Mouse (Mus musculus): Measurements from ENCODE around the gene Stat2. TPM values are rescaled to one million over a fixed set of nuclear protein-coding genes. Genes with fewer than 3 reads are reported as not detected.
"Not testable (repeated sequence)": the region's sequence is repeated elsewhere in the genome, so short reads cannot be mapped to it uniquely, and the experiment has no call there.

Gene Stat2
- polyA plus RNA-seq, 1 experiment from 2014 or later, result 13.0 TPM

- no peaks in the 10 kb centered on the region for H3K9me3 ChIP-seq (ENCODE audit: control insufficient read depth, low read depth, low read length)
- no peaks in the 10 kb centered on the region for H3K4me1 ChIP-seq (ENCODE audit: control insufficient read depth, insufficient read depth, low read length)
- H3K4me2 ChIP-seq (replicated peaks; ENCODE audit: low read depth, low read length), result no peak overlapping the region
- peaks cover 44% of the 10 kb centered on the region for H3K36me3 ChIP-seq (ENCODE audit: control insufficient read depth, insufficient read depth, low read length)
- WGBS, result 73% methylated on average over 4 of the region's 4 CpGs
- no peaks in the 10 kb centered on the region for H3K27me3 ChIP-seq (ENCODE audit: control insufficient read depth, insufficient read depth, low read length)
- no peak overlapping the region for H3K4me3 ChIP-seq (ENCODE audit: low read depth, low read length)
- H3K9ac ChIP-seq (replicated peaks; ENCODE audit: low read depth, low read length), result no peak overlapping the region
- ATAC-seq (ENCODE audit: insufficient number of reproducible peaks, insufficient read depth, low FRiP score, low read depth), result no peak
- no peak overlapping the region for H3K27ac ChIP-seq (ENCODE audit: low read length)
These were observed 40.5 kb downstream of the Stat2 start for GRCm38 (mm10) chr10:128310902-128311301.

- Histone ChIP-seq H3K27me3 (ENCODE audit: control insufficient read depth, insufficient read depth, low read length) (no peaks in the 10 kb centered on the region), H3K36me3 (ENCODE audit: control insufficient read depth, insufficient read depth, low read length) (peaks cover 64% of the 10 kb centered on the region), H3K4me1 (ENCODE audit: control insufficient read depth, insufficient read depth, low read length) (no peaks in the 10 kb centered on the region), H3K27ac (ENCODE audit: low read length) (no peak overlapping the region), H3K9me3 (ENCODE audit: control insufficient read depth, low read depth, low read length) (no peaks in the 10 kb centered on the region), H3K9ac (replicated peaks; ENCODE audit: low read depth, low read length) (no peak overlapping the region), H3K4me3 (ENCODE audit: low read depth, low read length) (no peak overlapping the region), H3K4me2 (replicated peaks; ENCODE audit: low read depth, low read length) (no peak overlapping the region)
- WGBS, result 96% methylated on average over 8 of the region's 8 CpGs
- no peak for ATAC-seq (ENCODE audit: insufficient number of reproducible peaks, insufficient read depth, low FRiP score, low read depth)
These were observed 45.2 kb downstream of the Stat2 start for GRCm38 (mm10) chr10:128315578-128315977.

- H3K4me3 ChIP-seq (ENCODE audit: low read depth, low read length), result peak overlapping the region; percentile 93
- H3K4me2 ChIP-seq (replicated peaks; ENCODE audit: low read depth, low read length), result peak overlapping the region; percentile 87
- peak overlapping the region; percentile 97; the same call in 1 of the 2 replicates for H3K9ac ChIP-seq (replicated peaks; ENCODE audit: low read depth, low read length)
- H3K4me1 ChIP-seq (ENCODE audit: control insufficient read depth, insufficient read depth, low read length), result peaks cover 8% of the 10 kb centered on the region; the same call in 1 of the 2 replicates
- ATAC-seq (ENCODE audit: insufficient number of reproducible peaks, insufficient read depth, low FRiP score, low read depth), result no peak
- no peaks in the 10 kb centered on the region for H3K9me3 ChIP-seq (ENCODE audit: control insufficient read depth, low read depth, low read length)
- WGBS, result 48% methylated on average over 12 of the region's 12 CpGs
- peaks cover 49% of the 10 kb centered on the region for H3K36me3 ChIP-seq (ENCODE audit: control insufficient read depth, insufficient read depth, low read length)
- no peaks in the 10 kb centered on the region for H3K27me3 ChIP-seq (ENCODE audit: control insufficient read depth, insufficient read depth, low read length)
- H3K27ac ChIP-seq (ENCODE audit: low read length), result no peak overlapping the region
These were observed 51.3 kb downstream of the Stat2 start for GRCm38 (mm10) chr10:128321641-128322040.

- Histone ChIP-seq H3K4me3 (ENCODE audit: low read depth, low read length) (peak within 1 kb of the TSS; percentile 93), H3K9ac (replicated peaks; ENCODE audit: low read depth, low read length) (peak within 1 kb of the TSS; percentile 97), H3K27ac (ENCODE audit: low read length) (peak within 1 kb of the TSS; percentile 97), H3K9me3 (ENCODE audit: control insufficient read depth, low read depth, low read length) (no peaks in the 10 kb centered on the region), H3K4me1 (ENCODE audit: control insufficient read depth, insufficient read depth, low read length) (peaks cover 8% of the 10 kb centered on the region; the same call in 1 of the 2 replicates), H3K27me3 (ENCODE audit: control insufficient read depth, insufficient read depth, low read length) (no peaks in the 10 kb centered on the region), H3K36me3 (ENCODE audit: control insufficient read depth, insufficient read depth, low read length) (peaks cover 50% of the 10 kb centered on the region), H3K4me2 (replicated peaks; ENCODE audit: low read depth, low read length) (peak within 1 kb of the TSS; percentile 87)
- peak; percentile 93 for ATAC-seq (ENCODE audit: insufficient number of reproducible peaks, insufficient read depth, low FRiP score, low read depth)
- WGBS, result under 1% methylated on average over 40 of the region's 40 CpGs
These were observed 52.1 kb downstream of the Stat2 start, which contains the start of gene Cnpy2 for GRCm38 (mm10) chr10:128322141-128323108. Cnpy2 (plus strand) TSS chr10:128322459.

GRCm38 (mm10) chr10:128323516-128323915 is 53.2 kb downstream of the Stat2 start:
- Histone ChIP-seq H3K4me2 (replicated peaks; ENCODE audit: low read depth, low read length) (peak overlapping the region; percentile 87), H3K9me3 (ENCODE audit: control insufficient read depth, low read depth, low read length) (no peaks in the 10 kb centered on the region), H3K9ac (replicated peaks; ENCODE audit: low read depth, low read length) (peak overlapping the region; percentile 97), H3K36me3 (ENCODE audit: control insufficient read depth, insufficient read depth, low read length) (peaks cover 51% of the 10 kb centered on the region), H3K4me3 (ENCODE audit: low read depth, low read length) (peak overlapping the region; percentile 93), H3K27me3 (ENCODE audit: control insufficient read depth, insufficient read depth, low read length) (no peaks in the 10 kb centered on the region), H3K4me1 (ENCODE audit: control insufficient read depth, insufficient read depth, low read length) (peaks cover 8% of the 10 kb centered on the region; the same call in 1 of the 2 replicates), H3K27ac (ENCODE audit: low read length) (peak overlapping the region; percentile 97; the same call in 1 of the 2 replicates)
- WGBS, result 65% methylated on average over 8 of the region's 8 CpGs
- ATAC-seq (ENCODE audit: insufficient number of reproducible peaks, insufficient read depth, low FRiP score, low read depth), result no peak

DNA sequence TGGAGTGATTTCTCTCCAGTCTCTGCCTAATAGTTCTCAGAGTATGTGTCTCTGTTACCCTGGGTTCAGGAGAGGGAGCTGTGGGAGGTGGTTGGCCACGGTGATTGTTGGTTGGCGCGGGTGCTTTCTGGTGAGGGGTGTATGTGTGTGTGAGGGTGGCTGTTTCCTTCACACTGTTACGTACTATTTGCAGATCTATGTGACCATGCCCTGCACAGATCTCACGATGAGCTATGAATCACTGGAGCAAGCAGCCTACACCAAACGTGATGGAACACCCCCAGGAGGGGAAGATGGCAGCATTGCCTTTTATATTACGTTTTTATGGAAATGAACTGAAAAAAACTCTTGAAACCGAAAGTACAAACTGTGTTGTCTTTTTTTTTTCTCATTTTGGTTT is 56.5 kb downstream of the Stat2 start:
- peaks cover 8% of the 10 kb centered on the region; the same call in 1 of the 2 replicates for H3K4me1 ChIP-seq (ENCODE audit: control insufficient read depth, insufficient read depth, low read length)
- no peaks in the 10 kb centered on the region for H3K9me3 ChIP-seq (ENCODE audit: control insufficient read depth, low read depth, low read length)
- H3K36me3 ChIP-seq (ENCODE audit: control insufficient read depth, insufficient read depth, low read length), result peaks cover 38% of the 10 kb centered on the region
- H3K27me3 ChIP-seq (ENCODE audit: control insufficient read depth, insufficient read depth, low read length), result no peaks in the 10 kb centered on the region
- no peak overlapping the region for H3K9ac ChIP-seq (replicated peaks; ENCODE audit: low read depth, low read length)
- H3K4me2 ChIP-seq (replicated peaks; ENCODE audit: low read depth, low read length), result no peak overlapping the region
- WGBS, result 96% methylated on average over 8 of the region's 8 CpGs
- H3K4me3 ChIP-seq (ENCODE audit: low read depth, low read length), result no peak overlapping the region
- no peak overlapping the region for H3K27ac ChIP-seq (ENCODE audit: low read length)
- no peak for ATAC-seq (ENCODE audit: insufficient number of reproducible peaks, insufficient read depth, low FRiP score, low read depth)

DNA sequence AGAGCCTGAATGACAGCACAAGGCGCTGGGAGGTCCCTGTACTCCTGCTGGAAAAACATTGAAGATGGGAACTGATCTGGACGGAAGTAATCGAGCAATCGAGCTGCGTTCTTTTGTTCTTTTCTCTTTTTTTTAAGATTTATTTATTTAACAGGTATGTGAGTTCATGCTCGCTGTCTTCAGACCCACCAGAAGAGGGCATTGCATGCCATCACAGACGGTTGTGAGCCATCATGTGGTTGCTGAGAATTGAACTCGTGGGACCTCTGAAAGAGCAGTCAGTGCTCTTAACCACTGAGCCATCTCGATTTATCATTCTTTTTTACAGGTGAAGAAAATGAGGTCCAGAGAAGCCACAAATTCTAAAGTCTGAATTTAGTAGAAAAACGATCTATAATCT is 57.3 kb downstream of the Stat2 start:
- Histone ChIP-seq H3K9ac (replicated peaks; ENCODE audit: low read depth, low read length) (no peak overlapping the region), H3K4me1 (ENCODE audit: control insufficient read depth, insufficient read depth, low read length) (peaks cover 8% of the 10 kb centered on the region; the same call in 1 of the 2 replicates), H3K9me3 (ENCODE audit: control insufficient read depth, low read depth, low read length) (no peaks in the 10 kb centered on the region), H3K36me3 (ENCODE audit: control insufficient read depth, insufficient read depth, low read length) (peaks cover 38% of the 10 kb centered on the region), H3K27ac (ENCODE audit: low read length) (no peak overlapping the region), H3K4me2 (replicated peaks; ENCODE audit: low read depth, low read length) (no peak overlapping the region), H3K4me3 (ENCODE audit: low read depth, low read length) (no peak overlapping the region), H3K27me3 (ENCODE audit: control insufficient read depth, insufficient read depth, low read length) (no peaks in the 10 kb centered on the region)
- ATAC-seq (ENCODE audit: insufficient number of reproducible peaks, insufficient read depth, low FRiP score, low read depth), result no peak
- 88% methylated on average over 10 of the region's 10 CpGs for WGBS

DNA sequence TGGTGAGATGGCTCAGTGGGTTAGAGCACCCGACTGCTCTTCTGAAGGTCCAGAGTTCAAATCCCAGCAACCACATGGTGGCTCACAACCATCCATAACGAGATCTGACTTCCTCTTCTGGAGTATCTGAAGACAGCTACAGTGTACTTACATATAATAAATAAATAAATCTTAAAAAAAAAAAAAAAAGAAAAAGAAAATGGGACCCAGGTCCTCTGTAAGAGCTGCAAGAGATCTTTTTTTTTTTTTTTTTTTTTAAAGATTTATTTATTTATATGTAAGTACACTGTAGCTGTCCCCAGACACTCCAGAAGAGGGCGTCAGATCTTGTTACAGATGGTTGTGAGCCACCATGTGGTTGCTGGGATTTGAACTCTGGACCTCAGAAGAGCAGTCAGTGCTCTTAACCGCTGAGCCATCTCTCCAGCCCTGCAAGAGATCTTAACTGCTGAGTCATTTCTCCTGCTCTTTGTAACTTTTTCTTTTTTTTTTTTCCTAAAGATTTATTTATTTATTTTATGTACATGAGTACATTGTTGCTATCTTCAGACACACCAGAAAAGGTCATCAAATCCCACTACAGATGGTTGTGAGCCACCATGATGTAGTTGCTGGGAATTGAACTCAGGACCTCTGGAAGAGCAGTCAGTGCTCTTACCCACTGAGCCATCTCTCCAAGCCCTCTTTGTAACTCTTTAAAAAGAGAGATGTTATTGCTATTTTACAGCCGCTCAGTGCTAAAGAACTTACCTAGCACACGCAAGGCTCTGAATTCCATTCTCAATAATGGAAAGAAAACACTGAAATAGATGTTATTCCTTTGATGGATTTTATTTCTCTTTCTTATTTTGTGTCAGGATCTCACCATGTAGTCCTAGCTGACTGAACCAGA is 62.2 kb downstream of the Stat2 start:
- not testable (repeated sequence) for ATAC-seq (ENCODE audit: insufficient number of reproducible peaks, insufficient read depth, low FRiP score, low read depth); H3K27me3 ChIP-seq (ENCODE audit: control insufficient read depth, insufficient read depth, low read length); H3K4me2 ChIP-seq (replicated peaks; ENCODE audit: low read depth, low read length); H3K9ac ChIP-seq (replicated peaks; ENCODE audit: low read depth, low read length); H3K36me3 ChIP-seq (ENCODE audit: control insufficient read depth, insufficient read depth, low read length); H3K9me3 ChIP-seq (ENCODE audit: control insufficient read depth, low read depth, low read length); H3K4me3 ChIP-seq (ENCODE audit: low read depth, low read length); H3K4me1 ChIP-seq (ENCODE audit: control insufficient read depth, insufficient read depth, low read length); H3K27ac ChIP-seq (ENCODE audit: low read length)
- 79% methylated on average over 6 of the region's 6 CpGs for WGBS
